Mouse (Mus musculus) liver, embryonic 15.5 days (tissue): ENCODE results near the gene Cntnap2. TPM values are rescaled to one million over a fixed set of nuclear protein-coding genes. Genes with fewer than 3 reads are reported as not detected.

Experiments used
- ATAC-seq: fragments of 200-750 bp; cut with Nextera tagmentation; 2 replicates; pipeline ENCODE4 v1.8.0; 2017; ENCODE audit warnings: moderate number of reproducible peaks, mild to moderate bottlenecking, moderate library complexity; ENCODE audit not compliant: insufficient read depth
- H3K27ac ChIP-seq: fragments of 300-500 bp; sonication (generic); replicated peaks from 2 replicates; pipeline ENCODE4 v1.5.1; 2015; ENCODE audit warnings: mild to moderate bottlenecking, inconsistent platforms
- H3K27me3 ChIP-seq: fragments of 300-500 bp; sonication (generic); 2 replicates; pipeline ENCODE4 v1.6.1; 2015; ENCODE audit warnings: mild to moderate bottlenecking, inconsistent platforms
- H3K36me3 ChIP-seq: fragments of 300-500 bp; sonication (generic); replicated peaks from 2 replicates; pipeline ENCODE4 v1.6.1; 2015; ENCODE audit warnings: moderate library complexity, mild to moderate bottlenecking, inconsistent platforms
- H3K4me1 ChIP-seq: fragments of 300-500 bp; sonication (generic); replicated peaks from 2 replicates; pipeline ENCODE4 v1.6.1; 2015; ENCODE audit warnings: inconsistent platforms
- H3K4me2 ChIP-seq: fragments of 300-500 bp; sonication (generic); 2 replicates; pipeline ENCODE4 v1.6.1; 2015; ENCODE audit warnings: moderate library complexity, mild to moderate bottlenecking, inconsistent platforms
- H3K4me3 ChIP-seq: fragments of 300-500 bp; sonication (generic); replicated peaks from 2 replicates; pipeline ENCODE4 v1.5.1; 2015; ENCODE audit warnings: mild to moderate bottlenecking, inconsistent platforms
- H3K9ac ChIP-seq: fragments of 300-500 bp; sonication (generic); 2 replicates; pipeline ENCODE4 v1.6.1; 2015; ENCODE audit warnings: moderate library complexity, mild to moderate bottlenecking, inconsistent platforms
- H3K9me3 ChIP-seq: fragments of 300-500 bp; sonication (generic); replicated peaks from 2 replicates; pipeline ENCODE4 v1.6.1; 2016; ENCODE audit warnings: inconsistent platforms
- WGBS: fragments of 180-500 bp; shearing (Covaris S2); methylation state at CpG from one replicate; pipeline ENCODE4 v1.1.7; 2015; ENCODE audit warnings: mixed read lengths; ENCODE audit not compliant: insufficient replicate concordance; 5-methylcytosine and 5-hydroxymethylcytosine counted together
- polyA plus RNA-seq: library from polyadenylated mRNA; unstranded; fragments of >200 nt; fragmentation: Nextera tagmentation; extraction: Ambion mirVana; gene quantifications from 2 replicates; pipeline ENCODE4 v1.2.1, GENCODE M21; 2015

Gene Cntnap2
- polyA plus RNA-seq, 1 experiment from 2014 or later, result 0.43 TPM

DNA sequence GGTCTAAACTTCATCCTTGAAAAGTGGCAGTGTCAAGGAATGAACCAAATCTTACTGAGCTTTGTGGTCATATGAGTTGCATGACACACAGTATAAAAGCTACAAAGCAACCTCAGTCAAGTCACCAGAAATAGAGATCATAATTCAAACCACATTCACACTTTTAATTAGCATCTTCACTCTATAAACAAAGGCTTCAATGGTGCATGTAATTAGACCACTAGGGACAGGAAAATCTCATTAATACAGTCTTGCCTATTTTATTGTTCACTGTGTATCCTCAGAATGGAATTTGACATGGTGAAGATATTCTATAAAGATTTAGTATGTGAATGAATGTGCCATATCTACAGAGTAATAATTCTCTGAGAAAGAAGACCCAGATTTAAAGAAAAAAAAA is 2232.8 kb downstream of the Cntnap2 start:
- ATAC-seq, result no peak
- Histone ChIP-seq H3K9me3 (no peaks in the 10 kb centered on the region), H3K4me2 (no peak overlapping the region)

DNA sequence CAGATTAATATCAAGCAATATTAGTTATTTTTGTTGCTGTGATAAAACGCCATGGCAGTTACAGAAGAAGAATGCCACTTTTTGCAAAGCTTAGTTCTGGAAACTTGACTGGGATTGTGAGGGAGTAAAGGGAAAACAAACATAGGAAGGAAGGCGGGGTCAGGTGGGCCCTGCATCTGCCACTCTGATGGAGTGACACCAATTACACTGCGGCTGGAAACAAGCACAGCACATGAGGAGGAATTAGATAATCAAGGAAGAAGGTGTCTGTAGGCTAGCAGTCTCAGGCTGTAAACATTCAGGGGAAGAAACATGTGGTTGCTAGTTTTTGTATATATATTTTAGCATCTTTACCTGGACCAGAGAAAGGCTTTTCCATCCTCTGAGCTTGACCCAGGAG is 2233.3 kb downstream of the Cntnap2 start:
- no peak overlapping the region for H3K9ac ChIP-seq
- no peaks in the 10 kb centered on the region for H3K36me3 ChIP-seq
- H3K9me3 ChIP-seq, result no peaks in the 10 kb centered on the region
- H3K4me3 ChIP-seq, result no peak overlapping the region
- no peak for ATAC-seq
- no peak overlapping the region for H3K4me2 ChIP-seq
- WGBS, result 44% methylated on average over 3 of the region's 3 CpGs
- H3K4me1 ChIP-seq, result no peaks in the 10 kb centered on the region
- no peak overlapping the region for H3K27ac ChIP-seq
- no peaks in the 10 kb centered on the region for H3K27me3 ChIP-seq

More for the DNA sequence above, 2232.8 kb downstream of the Cntnap2 start:
- Histone ChIP-seq H3K4me1 (no peaks in the 10 kb centered on the region), H3K27ac (no peak overlapping the region), H3K4me3 (no peak overlapping the region), H3K9ac (no peak overlapping the region), H3K36me3 (no peaks in the 10 kb centered on the region), H3K27me3 (no peaks in the 10 kb centered on the region)

- Histone ChIP-seq H3K9me3 (no peaks in the 10 kb centered on the region), H3K27me3 (no peaks in the 10 kb centered on the region), H3K9ac (no peak overlapping the region), H3K36me3 (no peaks in the 10 kb centered on the region), H3K4me2 (no peak overlapping the region), H3K4me3 (no peak overlapping the region), H3K4me1 (no peaks in the 10 kb centered on the region), H3K27ac (no peak overlapping the region)
- 40% methylated on average over 1 of the region's 1 CpGs for WGBS
- no peak for ATAC-seq
Measured at GRCm38 (mm10) chr6:47294433-47294832, 2235.3 kb downstream of the Cntnap2 start.

GRCm38 (mm10) chr6:47304848-47305490 is 2245.8 kb downstream of the Cntnap2 start:
- no peak overlapping the region for H3K9ac ChIP-seq
- no peaks in the 10 kb centered on the region for H3K27me3 ChIP-seq
- no peaks in the 10 kb centered on the region for H3K36me3 ChIP-seq
- ATAC-seq, result no peak
- H3K4me3 ChIP-seq, result no peak overlapping the region
- H3K4me2 ChIP-seq, result no peak overlapping the region
- 0 out of 2 replicates have a peak, but pooled peaks cover 4% of the 10 kb centered on the region for H3K4me1 ChIP-seq
- no peaks in the 10 kb centered on the region for H3K9me3 ChIP-seq
- no peak overlapping the region for H3K27ac ChIP-seq
- 54% methylated on average over 11 of the region's 11 CpGs for WGBS

- WGBS, result 44% methylated on average over 8 of the region's 8 CpGs
- Histone ChIP-seq H3K4me1 (0 out of 2 replicates have a peak, but pooled peaks cover 4% of the 10 kb centered on the region), H3K36me3 (no peaks in the 10 kb centered on the region), H3K4me3 (no peak overlapping the region), H3K27me3 (no peaks in the 10 kb centered on the region), H3K27ac (no peak overlapping the region), H3K9me3 (no peaks in the 10 kb centered on the region), H3K4me2 (no peak overlapping the region), H3K9ac (no peak overlapping the region)
- ATAC-seq, result no peak
Measured at GRCm38 (mm10) chr6:47306065-47306798, 2247.1 kb downstream of the Cntnap2 start.

DNA sequence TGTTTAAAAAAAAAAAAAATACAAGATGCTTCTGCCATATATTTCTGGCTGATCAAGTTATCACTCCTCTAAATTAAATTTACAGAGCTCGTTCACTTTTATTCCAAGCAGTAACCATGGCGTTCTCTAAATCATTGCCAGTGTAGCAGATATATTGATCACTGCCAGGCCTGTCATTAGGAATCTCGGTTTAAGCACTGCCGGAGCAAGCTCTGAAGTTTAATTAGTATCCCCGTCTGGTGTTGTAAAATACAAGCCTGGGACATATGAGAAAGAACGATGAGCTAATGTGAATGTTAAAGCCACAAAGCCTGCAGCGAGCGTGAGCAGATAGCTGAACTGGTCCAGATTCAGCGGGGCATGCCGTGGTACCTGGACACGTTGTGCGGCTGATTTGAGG is 2247.8 kb downstream of the Cntnap2 start:
- H3K4me1 ChIP-seq, result 0 out of 2 replicates have a peak, but pooled peaks cover 4% of the 10 kb centered on the region
- H3K4me2 ChIP-seq, result no peak overlapping the region
- ATAC-seq, result no peak
- no peak overlapping the region for H3K9ac ChIP-seq
- no peaks in the 10 kb centered on the region for H3K9me3 ChIP-seq
- 73% methylated on average over 12 of the region's 12 CpGs for WGBS
- no peak overlapping the region for H3K4me3 ChIP-seq
- H3K36me3 ChIP-seq, result no peaks in the 10 kb centered on the region
- no peaks in the 10 kb centered on the region for H3K27me3 ChIP-seq
- H3K27ac ChIP-seq, result no peak overlapping the region

DNA sequence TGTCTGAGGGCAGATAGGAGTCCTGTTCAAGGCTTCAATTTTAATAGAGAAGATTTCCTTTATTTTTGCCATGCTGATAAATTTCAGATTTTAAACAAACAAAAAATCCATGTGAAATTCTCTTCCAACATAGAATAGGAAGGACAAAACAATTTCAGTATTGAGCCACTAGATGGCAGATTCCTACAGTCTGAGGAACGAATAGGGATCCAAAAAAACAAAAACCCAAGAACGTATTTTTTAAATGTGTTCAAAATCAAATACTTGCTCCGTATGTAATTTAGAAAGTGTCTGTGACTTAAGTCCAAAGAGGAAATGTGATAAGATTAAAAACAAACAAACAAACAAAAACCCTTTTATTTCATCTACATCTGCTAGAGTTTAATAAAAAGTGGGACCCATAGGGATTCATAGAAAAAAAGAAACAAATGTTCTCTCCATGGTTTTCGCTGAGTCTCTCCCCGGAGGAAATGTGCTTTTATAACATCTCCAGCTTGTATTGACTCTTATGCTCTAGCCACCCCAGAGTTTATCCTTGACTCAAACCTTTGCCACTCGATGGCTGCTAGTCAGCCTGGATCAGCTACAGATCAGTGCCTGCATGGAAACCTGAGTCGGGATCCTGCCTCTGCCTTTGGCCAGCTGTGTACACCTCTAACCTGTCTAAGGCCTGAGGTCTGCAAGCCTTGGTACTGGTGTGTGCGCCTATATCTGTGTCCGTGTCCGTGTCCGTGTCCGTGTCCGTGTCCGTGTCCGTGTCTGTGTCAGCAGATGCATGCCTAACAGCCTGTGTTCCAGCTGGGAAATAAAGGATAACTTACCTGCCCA is 2255.6 kb downstream of the Cntnap2 start:
- Histone ChIP-seq H3K36me3 (no peaks in the 10 kb centered on the region), H3K27ac (no peak overlapping the region), H3K27me3 (no peaks in the 10 kb centered on the region), H3K4me1 (peaks cover 7% of the 10 kb centered on the region; the same call in 1 of the 2 replicates), H3K9me3 (no peaks in the 10 kb centered on the region), H3K4me2 (no peak overlapping the region), H3K9ac (no peak overlapping the region), H3K4me3 (no peak overlapping the region)
- 51% methylated on average over 15 of the region's 15 CpGs for WGBS
- ATAC-seq, result no peak

GRCm38 (mm10) chr6:47315454-47315853 is 2256.3 kb downstream of the Cntnap2 start:
- 56% methylated on average over 2 of the region's 2 CpGs for WGBS
- no peak for ATAC-seq
- Histone ChIP-seq H3K27ac (no peak overlapping the region), H3K4me2 (no peak overlapping the region), H3K9ac (no peak overlapping the region), H3K36me3 (no peaks in the 10 kb centered on the region), H3K27me3 (no peaks in the 10 kb centered on the region), H3K4me1 (peaks cover 8% of the 10 kb centered on the region; the same call in 1 of the 2 replicates), H3K9me3 (no peaks in the 10 kb centered on the region), H3K4me3 (no peak overlapping the region)

GRCm38 (mm10) chr6:47317253-47317652 is 2258.1 kb downstream of the Cntnap2 start:
- Histone ChIP-seq H3K27me3 (no peaks in the 10 kb centered on the region), H3K4me1 (peaks cover 8% of the 10 kb centered on the region; the same call in 1 of the 2 replicates), H3K36me3 (no peaks in the 10 kb centered on the region), H3K4me2 (no peak overlapping the region), H3K9ac (no peak overlapping the region), H3K4me3 (no peak overlapping the region), H3K27ac (no peak overlapping the region), H3K9me3 (no peaks in the 10 kb centered on the region)
- ATAC-seq, result no peak

GRCm38 (mm10) chr6:47318705-47319104 is 2259.5 kb downstream of the Cntnap2 start:
- Histone ChIP-seq H3K4me3 (no peak overlapping the region), H3K4me1 (peaks cover 12% of the 10 kb centered on the region; the same call in 1 of the 2 replicates), H3K4me2 (no peak overlapping the region), H3K36me3 (no peaks in the 10 kb centered on the region), H3K27ac (no peak overlapping the region), H3K9ac (no peak overlapping the region), H3K27me3 (no peaks in the 10 kb centered on the region), H3K9me3 (no peaks in the 10 kb centered on the region)
- ATAC-seq, result no peak
- 66% methylated on average over 6 of the region's 6 CpGs for WGBS

DNA sequence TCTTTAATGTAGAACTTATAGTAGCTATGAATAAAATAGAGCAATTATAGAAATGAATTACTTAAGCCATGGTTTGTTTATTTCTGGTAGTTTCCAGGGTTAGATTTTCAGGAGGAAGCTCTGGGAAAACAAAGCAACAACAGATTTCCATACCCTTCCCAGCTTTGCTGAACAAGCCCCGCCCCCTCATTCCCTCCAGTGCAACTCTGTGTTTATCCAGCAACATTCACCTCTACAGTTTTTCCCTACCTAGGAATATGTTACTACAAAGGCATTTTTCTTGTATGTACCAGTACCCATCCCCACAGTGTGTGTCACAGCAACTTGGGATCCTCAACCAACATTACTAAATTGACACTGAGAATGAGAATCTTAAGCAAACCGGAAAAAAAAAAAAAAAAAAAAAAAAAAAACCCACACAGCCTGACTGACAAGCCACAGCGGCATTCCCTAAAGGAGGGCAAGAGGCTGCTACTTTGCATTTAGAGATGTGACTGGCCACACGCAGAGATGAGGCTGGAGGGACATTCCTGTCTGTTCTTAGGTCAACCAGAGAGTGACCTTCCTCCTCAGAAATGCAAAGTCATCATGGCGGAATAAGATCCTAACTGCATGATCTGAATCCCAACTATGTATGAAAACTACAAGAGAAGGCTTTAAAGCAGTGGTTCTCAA is 2260.3 kb downstream of the Cntnap2 start:
- WGBS, result 38% methylated on average over 5 of the region's 5 CpGs
- no peak overlapping the region for H3K9ac ChIP-seq
- H3K36me3 ChIP-seq, result no peaks in the 10 kb centered on the region
- ATAC-seq, result no peak
- no peaks in the 10 kb centered on the region for H3K27me3 ChIP-seq
- no peak overlapping the region for H3K4me3 ChIP-seq
- H3K9me3 ChIP-seq, result no peaks in the 10 kb centered on the region
- peaks cover 16% of the 10 kb centered on the region; the same call in 1 of the 2 replicates for H3K4me1 ChIP-seq
- H3K27ac ChIP-seq, result no peak overlapping the region
- H3K4me2 ChIP-seq, result no peak overlapping the region
